Mouse (Mus musculus): ENCODE results near the gene Snrpd2. TPM values are rescaled to one million over a fixed set of nuclear protein-coding genes. Genes with fewer than 3 reads are reported as not detected.

Snrpd2 gene
- polyA plus RNA-seq, 1 experiment from 2014 or later = 110 TPM

DNA sequence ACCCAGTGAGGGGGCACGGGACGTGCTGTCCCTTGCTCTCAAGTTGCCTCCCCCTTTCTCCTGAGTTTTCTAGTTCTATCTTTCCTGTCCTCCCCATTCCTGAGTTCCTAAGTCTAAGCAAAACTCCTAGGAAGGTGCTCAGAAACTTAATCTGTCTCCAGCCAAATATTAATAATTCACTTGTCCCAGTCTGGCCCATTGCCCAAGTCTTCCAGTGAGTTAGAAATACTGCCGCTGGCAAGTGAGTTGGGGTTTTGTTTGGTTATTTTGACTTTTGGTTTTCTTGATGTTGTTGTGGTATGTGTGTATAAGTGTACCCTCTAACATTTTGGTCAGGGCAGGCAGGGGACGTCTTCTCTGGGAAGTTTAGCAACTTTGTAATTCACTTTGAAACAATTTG is 27.8 kb upstream of the Snrpd2 start:
- WGBS = 93% methylated on average over 4 of the region's 4 CpGs
- Histone ChIP-seq H3K36me3 (replicated peaks; ENCODE audit: control insufficient read depth, insufficient read depth) (no peaks in the 10 kb centered on the region), H3K27me3 (ENCODE audit: control insufficient read depth, insufficient read depth, low read length) (no peaks in the 10 kb centered on the region), H3K4me3 (replicated peaks; ENCODE audit: low read length) (no peak overlapping the region), H3K27ac (no peak overlapping the region), H3K9ac (no peak overlapping the region), H3K4me1 (replicated peaks; ENCODE audit: control insufficient read depth, insufficient read depth, low read length) (peaks cover 11% of the 10 kb centered on the region), H3K4me2 (replicated peaks) (no peak overlapping the region), H3K9me3 (ENCODE audit: control insufficient read depth, low read length) (no peaks in the 10 kb centered on the region)
- DNase-seq (ENCODE audit: low spot score) (no peak), ATAC-seq (ENCODE audit: low FRiP score) (no peak)

DNA sequence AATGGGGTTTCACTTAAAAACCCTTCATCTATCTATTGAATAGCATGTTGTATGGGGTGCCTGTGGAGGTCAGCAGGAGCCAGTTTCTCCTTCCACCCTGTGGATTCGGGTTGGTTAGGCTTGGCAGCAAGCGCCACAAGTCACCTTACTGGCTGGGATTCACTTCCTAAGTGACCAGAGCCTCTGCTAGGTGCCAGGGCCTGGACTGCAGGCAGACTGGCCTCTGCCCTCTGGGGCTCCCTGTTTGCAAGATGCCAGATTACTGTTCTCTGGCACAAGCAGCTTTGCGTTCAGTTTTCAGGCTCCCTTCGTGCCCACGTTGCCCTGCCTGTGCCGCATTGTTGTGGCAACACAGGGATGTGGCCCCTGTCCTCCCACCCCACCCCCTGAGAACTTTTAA is 24.8 kb upstream of the Snrpd2 start:
- H3K27me3 ChIP-seq (ENCODE audit: control insufficient read depth, insufficient read depth, low read length) = no peaks in the 10 kb centered on the region
- ATAC-seq (ENCODE audit: low FRiP score) (no peak), DNase-seq (ENCODE audit: low spot score) (no peak)
- 94% methylated on average over 6 of the region's 6 CpGs for WGBS
- H3K27ac ChIP-seq = no peak overlapping the region
- H3K36me3 ChIP-seq (replicated peaks; ENCODE audit: control insufficient read depth, insufficient read depth) = no peaks in the 10 kb centered on the region; the same call in 1 of the 2 replicates
- H3K9me3 ChIP-seq (ENCODE audit: control insufficient read depth, low read length) = no peaks in the 10 kb centered on the region
- no peak overlapping the region for H3K4me3 ChIP-seq (replicated peaks; ENCODE audit: low read length)
- H3K9ac ChIP-seq = 0 out of 2 replicates have a peak overlapping the region, but pooled peaks have one; percentile 11
- peaks cover 11% of the 10 kb centered on the region for H3K4me1 ChIP-seq (replicated peaks; ENCODE audit: control insufficient read depth, insufficient read depth, low read length)
- no peak overlapping the region for H3K4me2 ChIP-seq (replicated peaks)

DNA sequence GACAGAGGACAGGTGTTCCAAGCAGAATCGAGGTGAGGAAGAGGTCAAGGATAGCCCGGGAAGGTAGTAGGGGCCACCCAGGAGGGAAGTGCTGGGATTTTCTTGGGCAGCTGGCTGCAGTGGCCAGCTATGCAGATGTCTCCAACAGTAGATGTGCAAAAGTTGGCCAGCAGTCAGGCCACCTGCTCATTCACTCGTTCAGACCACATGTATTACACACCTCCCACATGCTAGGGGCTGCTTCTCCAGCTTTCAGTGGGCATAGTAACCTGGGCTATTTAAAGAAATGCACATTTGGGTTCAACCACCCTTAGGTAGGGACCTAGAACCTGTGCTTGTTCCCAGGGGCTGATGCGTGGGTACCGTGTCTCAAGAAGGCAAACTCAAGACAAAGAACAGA is 21.8 kb upstream of the Snrpd2 start:
- no peak for ATAC-seq (ENCODE audit: low FRiP score)
- no peak overlapping the region for H3K4me3 ChIP-seq (replicated peaks; ENCODE audit: low read length)
- H3K36me3 ChIP-seq (replicated peaks; ENCODE audit: control insufficient read depth, insufficient read depth) = no peaks in the 10 kb centered on the region; the same call in 1 of the 2 replicates
- WGBS = 95% methylated on average over 5 of the region's 5 CpGs
- H3K4me1 ChIP-seq (replicated peaks; ENCODE audit: control insufficient read depth, insufficient read depth, low read length) = peaks cover 12% of the 10 kb centered on the region; the same call in 1 of the 2 replicates
- no peak overlapping the region for H3K4me2 ChIP-seq (replicated peaks)
- H3K9ac ChIP-seq = no peak overlapping the region
- DNase-seq (ENCODE audit: low spot score) = no peak
- H3K9me3 ChIP-seq (ENCODE audit: control insufficient read depth, low read length) = no peaks in the 10 kb centered on the region
- H3K27me3 ChIP-seq (ENCODE audit: control insufficient read depth, insufficient read depth, low read length) = no peaks in the 10 kb centered on the region
- no peak overlapping the region for H3K27ac ChIP-seq

DNA sequence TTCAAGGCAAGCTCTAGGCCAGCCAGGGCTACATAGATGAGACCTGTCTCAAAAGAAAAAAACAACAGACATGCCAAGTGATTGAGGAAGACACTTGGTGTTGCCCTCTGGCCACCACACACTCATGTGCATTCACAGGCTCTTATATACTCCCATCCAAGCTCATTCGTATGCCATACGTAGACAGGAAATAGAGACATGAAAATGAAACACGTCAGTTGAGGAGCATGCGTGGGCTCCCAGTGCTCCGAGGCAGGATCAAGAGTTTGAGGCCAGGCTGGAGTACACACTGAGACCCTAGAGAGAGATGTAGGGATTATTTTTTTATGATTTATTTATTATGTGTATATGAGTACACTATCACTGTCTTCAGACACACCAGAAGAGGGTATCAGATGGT is 20.1 kb upstream of the Snrpd2 start:
- Histone ChIP-seq H3K9ac (no peak overlapping the region), H3K4me1 (replicated peaks; ENCODE audit: control insufficient read depth, insufficient read depth, low read length) (peaks cover 12% of the 10 kb centered on the region; the same call in 1 of the 2 replicates), H3K4me2 (replicated peaks) (no peak overlapping the region), H3K27me3 (ENCODE audit: control insufficient read depth, insufficient read depth, low read length) (no peaks in the 10 kb centered on the region), H3K9me3 (ENCODE audit: control insufficient read depth, low read length) (no peaks in the 10 kb centered on the region), H3K4me3 (replicated peaks; ENCODE audit: low read length) (no peak overlapping the region), H3K27ac (no peak overlapping the region), H3K36me3 (replicated peaks; ENCODE audit: control insufficient read depth, insufficient read depth) (peaks cover 1% of the 10 kb centered on the region; the same call in 1 of the 2 replicates)
- 97% methylated on average over 5 of the region's 5 CpGs for WGBS
- no peak for DNase-seq (ENCODE audit: low spot score)
- no peak for ATAC-seq (ENCODE audit: low FRiP score)

DNA sequence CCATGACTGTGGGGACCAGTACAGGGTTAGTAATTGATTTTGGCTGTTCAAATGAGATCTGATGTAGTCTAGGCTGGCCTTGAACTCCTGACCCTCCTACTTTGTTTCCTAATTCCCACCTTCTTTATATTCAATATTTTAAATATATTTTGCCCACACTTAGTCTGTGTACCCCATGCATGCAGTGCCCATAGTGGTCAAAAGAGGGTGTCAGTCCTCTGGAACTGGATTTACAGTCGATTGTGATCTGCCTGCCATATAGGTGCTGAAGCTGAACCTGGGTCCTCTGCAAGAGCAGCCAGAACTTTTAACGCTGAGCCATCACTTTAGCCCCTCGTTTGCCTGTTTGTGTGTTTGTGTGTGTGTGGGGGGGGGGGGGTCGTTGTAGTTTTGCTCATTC is 18.9 kb upstream of the Snrpd2 start:
- DNase-seq (ENCODE audit: low spot score) (no peak), ATAC-seq (ENCODE audit: low FRiP score) (no peak)
- H3K4me3 ChIP-seq (replicated peaks; ENCODE audit: low read length) = peak overlapping the region; percentile 35
- 32% methylated on average over 4 of the region's 4 CpGs for WGBS
- peaks cover 12% of the 10 kb centered on the region for H3K36me3 ChIP-seq (replicated peaks; ENCODE audit: control insufficient read depth, insufficient read depth)
- peak overlapping the region; percentile 50 for H3K9ac ChIP-seq
- peaks cover 12% of the 10 kb centered on the region; the same call in 1 of the 2 replicates for H3K4me1 ChIP-seq (replicated peaks; ENCODE audit: control insufficient read depth, insufficient read depth, low read length)
- H3K4me2 ChIP-seq (replicated peaks) = peak overlapping the region; percentile 59
- H3K27ac ChIP-seq = peak overlapping the region; percentile 88
- no peaks in the 10 kb centered on the region for H3K9me3 ChIP-seq (ENCODE audit: control insufficient read depth, low read length)
- no peaks in the 10 kb centered on the region for H3K27me3 ChIP-seq (ENCODE audit: control insufficient read depth, insufficient read depth, low read length)

DNA sequence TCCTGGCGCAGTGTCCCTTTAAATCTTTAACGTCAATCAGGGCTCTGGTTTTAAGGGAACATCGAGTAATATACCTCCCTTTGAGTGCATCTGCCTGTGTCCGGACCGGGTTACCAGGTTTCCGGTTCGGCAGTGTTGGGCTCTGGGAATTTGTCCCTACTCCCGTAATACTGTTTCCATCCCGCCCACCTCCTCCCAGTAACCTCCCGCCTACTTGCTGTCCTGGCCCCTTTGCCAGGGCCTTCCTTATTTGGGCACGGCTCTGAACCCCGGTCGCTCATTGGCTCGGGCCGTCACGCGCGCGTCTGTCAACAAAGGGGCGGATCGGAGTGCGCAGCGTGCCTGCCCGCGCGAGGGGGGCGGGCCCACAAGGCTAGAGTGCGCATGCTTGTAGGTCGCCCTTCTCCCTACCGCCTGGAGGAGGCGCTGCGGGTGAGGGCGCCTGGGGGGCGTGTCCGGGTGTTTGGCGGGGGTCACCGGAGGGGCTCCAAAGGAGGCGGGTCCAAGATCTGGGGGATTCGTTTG is 18.1 kb upstream of the Snrpd2 start:
- Histone ChIP-seq H3K36me3 (replicated peaks; ENCODE audit: control insufficient read depth, insufficient read depth) (peaks cover 19% of the 10 kb centered on the region), H3K9ac (peak overlapping the region; percentile 53), H3K27me3 (ENCODE audit: control insufficient read depth, insufficient read depth, low read length) (no peaks in the 10 kb centered on the region), H3K4me2 (replicated peaks) (peak overlapping the region; percentile 59), H3K27ac (peak overlapping the region; percentile 88), H3K9me3 (ENCODE audit: control insufficient read depth, low read length) (no peaks in the 10 kb centered on the region), H3K4me1 (replicated peaks; ENCODE audit: control insufficient read depth, insufficient read depth, low read length) (peaks cover 12% of the 10 kb centered on the region; the same call in 1 of the 2 replicates), H3K4me3 (replicated peaks; ENCODE audit: low read length) (peak overlapping the region; percentile 35)
- peak; percentile 95 for DNase-seq (ENCODE audit: low spot score)
- peak; percentile 98 for ATAC-seq (ENCODE audit: low FRiP score)
- under 1% methylated on average over 39 of the region's 39 CpGs for WGBS

DNA sequence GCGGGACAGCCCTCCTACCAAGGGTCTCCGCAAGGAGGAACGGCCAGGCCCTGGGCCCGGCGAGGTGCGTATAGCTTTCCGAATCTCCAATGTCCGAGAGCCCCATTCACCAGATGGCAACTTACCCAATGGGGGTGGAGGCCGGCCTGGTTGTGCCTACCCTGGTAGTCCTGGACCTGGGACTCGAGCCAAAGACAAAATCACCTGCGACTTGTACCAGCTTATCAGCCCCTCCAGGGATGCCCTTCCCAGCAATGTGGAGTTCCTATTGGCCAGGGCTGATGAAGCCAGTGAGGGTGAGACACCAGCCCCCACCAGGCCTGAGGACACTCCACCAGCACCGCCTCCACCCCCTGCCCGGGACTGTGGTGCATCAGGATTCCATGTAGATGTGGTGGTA is 13.4 kb upstream of the Snrpd2 start:
- ATAC-seq (ENCODE audit: low FRiP score) = no peak

DNA sequence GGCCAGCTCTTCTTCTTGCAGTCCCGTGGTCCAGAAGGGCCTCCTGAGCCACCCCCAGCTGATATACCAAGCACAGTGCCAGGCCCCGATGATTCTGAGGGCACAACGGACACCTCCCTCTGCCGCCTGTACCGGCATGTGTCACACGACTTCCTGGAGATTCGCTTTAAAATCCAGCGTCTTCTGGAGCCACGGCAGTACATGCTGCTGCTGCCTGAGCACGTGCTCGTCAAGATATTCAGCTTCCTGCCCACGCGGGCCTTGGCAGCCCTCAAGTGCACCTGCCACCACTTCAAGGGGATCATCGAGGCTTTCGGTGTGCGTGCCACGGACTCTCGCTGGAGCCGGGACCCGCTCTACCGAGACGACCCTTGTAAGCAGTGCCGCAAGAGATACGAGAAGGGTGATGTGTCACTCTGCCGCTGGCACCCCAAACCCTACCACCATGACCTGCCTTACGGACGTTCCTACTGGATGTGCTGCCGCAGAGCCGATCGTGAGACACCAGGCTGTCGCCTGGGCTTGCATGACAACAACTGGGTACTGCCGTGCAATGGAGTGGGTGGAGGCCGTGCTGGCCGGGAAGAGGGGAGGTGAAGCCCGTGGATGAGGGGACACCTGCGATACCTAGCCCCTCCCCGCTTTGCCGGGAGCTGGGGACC is 12.7 kb upstream of the Snrpd2 start:
- H3K4me1 ChIP-seq (replicated peaks; ENCODE audit: control insufficient read depth, insufficient read depth, low read length) = 0 out of 2 replicates have a peak, but pooled peaks cover 4% of the 10 kb centered on the region
- DNase-seq (ENCODE audit: low spot score) (no peak), ATAC-seq (ENCODE audit: low FRiP score) (no peak)
- no peak overlapping the region for H3K27ac ChIP-seq
- H3K27me3 ChIP-seq (ENCODE audit: control insufficient read depth, insufficient read depth, low read length) = no peaks in the 10 kb centered on the region
- H3K36me3 ChIP-seq (replicated peaks; ENCODE audit: control insufficient read depth, insufficient read depth) = peaks cover 73% of the 10 kb centered on the region
- H3K9me3 ChIP-seq (ENCODE audit: control insufficient read depth, low read length) = no peaks in the 10 kb centered on the region
- 94% methylated on average over 38 of the region's 38 CpGs for WGBS
- H3K4me2 ChIP-seq (replicated peaks) = no peak overlapping the region
- H3K9ac ChIP-seq = no peak overlapping the region
- H3K4me3 ChIP-seq (replicated peaks; ENCODE audit: low read length) = no peak overlapping the region

More for the DNA sequence above, 13.4 kb upstream of the Snrpd2 start:
- H3K4me3 ChIP-seq (replicated peaks; ENCODE audit: low read length) = no peak overlapping the region
- H3K4me1 ChIP-seq (replicated peaks; ENCODE audit: control insufficient read depth, insufficient read depth, low read length) = 0 out of 2 replicates have a peak, but pooled peaks cover 4% of the 10 kb centered on the region
- no peaks in the 10 kb centered on the region for H3K9me3 ChIP-seq (ENCODE audit: control insufficient read depth, low read length)
- H3K27ac ChIP-seq = no peak overlapping the region
- no peaks in the 10 kb centered on the region for H3K27me3 ChIP-seq (ENCODE audit: control insufficient read depth, insufficient read depth, low read length)
- H3K36me3 ChIP-seq (replicated peaks; ENCODE audit: control insufficient read depth, insufficient read depth) = peaks cover 67% of the 10 kb centered on the region
- WGBS = 97% methylated on average over 13 of the region's 13 CpGs
- no peak overlapping the region for H3K9ac ChIP-seq
- H3K4me2 ChIP-seq (replicated peaks) = no peak overlapping the region
- no peak for DNase-seq (ENCODE audit: low spot score)

DNA sequence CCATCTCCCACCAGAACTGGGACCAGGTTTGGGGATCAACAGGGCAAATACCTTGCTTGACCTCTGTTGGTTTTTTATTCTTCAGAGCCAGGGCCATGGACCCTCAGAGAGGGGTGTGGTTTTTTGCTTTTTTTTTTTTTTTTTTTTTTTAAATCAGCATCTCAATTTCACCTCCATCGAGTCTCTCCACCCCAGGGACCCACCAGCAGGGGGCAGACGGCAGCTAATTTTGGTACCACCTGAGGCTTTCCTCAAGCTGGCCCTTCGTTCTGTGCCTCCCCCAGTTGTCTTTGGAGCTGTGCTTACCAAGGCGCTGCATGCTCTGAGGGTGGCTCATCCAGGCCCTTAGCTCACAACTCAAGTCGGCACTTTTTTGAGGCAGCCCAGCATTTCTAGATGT is 12.1 kb upstream of the Snrpd2 start:
- 50% methylated on average over 5 of the region's 5 CpGs for WGBS

More for the DNA sequence above, 12.1 kb upstream of the Snrpd2 start:
- Histone ChIP-seq H3K27me3 (ENCODE audit: control insufficient read depth, insufficient read depth, low read length) (no peaks in the 10 kb centered on the region), H3K27ac (no peak overlapping the region), H3K4me3 (replicated peaks; ENCODE audit: low read length) (no peak overlapping the region), H3K9ac (no peak overlapping the region), H3K36me3 (replicated peaks; ENCODE audit: control insufficient read depth, insufficient read depth) (peaks cover 74% of the 10 kb centered on the region), H3K9me3 (ENCODE audit: control insufficient read depth, low read length) (no peaks in the 10 kb centered on the region), H3K4me2 (replicated peaks) (no peak overlapping the region), H3K4me1 (replicated peaks; ENCODE audit: control insufficient read depth, insufficient read depth, low read length) (no peaks in the 10 kb centered on the region)
- no peak for ATAC-seq (ENCODE audit: low FRiP score)
- DNase-seq (ENCODE audit: low spot score) = no peak

Data from hindbrain, embryonic 14.5 days (tissue).